Mouse (Mus musculus): Measurements from ENCODE around the gene Zfpm1. TPM values are rescaled to one million over a fixed set of nuclear protein-coding genes. Genes with fewer than 3 reads are reported as not detected.

The Zfpm1 gene
- polyA plus RNA-seq, 2 experiments = 2.1 to 10.4 TPM

DNA sequence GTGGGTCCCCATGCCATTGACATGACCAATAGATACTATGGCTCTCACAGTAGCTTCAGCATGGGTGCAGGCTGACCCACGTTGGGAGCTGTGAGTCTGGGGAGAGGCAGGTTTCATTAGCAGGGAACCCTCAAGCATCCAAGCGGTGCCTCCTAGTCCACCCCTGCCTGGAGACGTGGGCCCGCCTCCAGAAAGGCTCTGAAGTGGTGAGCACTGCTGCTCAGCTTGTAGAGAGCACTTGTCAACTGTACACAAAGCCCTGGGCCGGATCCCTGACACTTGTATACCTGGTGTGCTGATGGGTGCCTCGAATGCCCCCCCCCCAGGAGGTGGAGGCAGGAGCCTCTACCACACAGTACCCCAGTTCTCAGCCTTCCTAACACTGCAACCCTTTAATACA lies 21.5 kb downstream of the Zfpm1 start:
- Histone ChIP-seq H3K36me3 (ENCODE audit: control insufficient read depth, insufficient read depth, low read length) (peaks cover 2% of the 10 kb centered on the region; the same call in 1 of the 2 replicates), H3K9ac (ENCODE audit: low read depth, low read length, severe bottlenecking) (no peak overlapping the region), H3K27ac (replicated peaks; ENCODE audit: low read depth, low read length) (no peak overlapping the region), H3K4me2 (replicated peaks; ENCODE audit: low read depth, low read length, severe bottlenecking) (no peak overlapping the region), H3K4me1 (ENCODE audit: control insufficient read depth, insufficient read depth, low read length) (no peaks in the 10 kb centered on the region), H3K27me3 (ENCODE audit: control insufficient read depth, insufficient read depth, low read length) (no peaks in the 10 kb centered on the region), H3K9me3 (ENCODE audit: control insufficient read depth, low read length) (no peaks in the 10 kb centered on the region), H3K4me3 (replicated peaks; ENCODE audit: low read length) (no peak overlapping the region)
- DNase-seq (ENCODE audit: low spot score) (no peak), ATAC-seq (ENCODE audit: low FRiP score, low read depth) (no peak)
- no peak for TF ChIP-seq POLR2A (IDR thresholded peaks at IDR 0.05; ENCODE audit: borderline replicate concordance, extremely low read depth, insufficient read depth, insufficient read length)
- WGBS = 53% methylated on average over 6 of the region's 6 CpGs

DNA sequence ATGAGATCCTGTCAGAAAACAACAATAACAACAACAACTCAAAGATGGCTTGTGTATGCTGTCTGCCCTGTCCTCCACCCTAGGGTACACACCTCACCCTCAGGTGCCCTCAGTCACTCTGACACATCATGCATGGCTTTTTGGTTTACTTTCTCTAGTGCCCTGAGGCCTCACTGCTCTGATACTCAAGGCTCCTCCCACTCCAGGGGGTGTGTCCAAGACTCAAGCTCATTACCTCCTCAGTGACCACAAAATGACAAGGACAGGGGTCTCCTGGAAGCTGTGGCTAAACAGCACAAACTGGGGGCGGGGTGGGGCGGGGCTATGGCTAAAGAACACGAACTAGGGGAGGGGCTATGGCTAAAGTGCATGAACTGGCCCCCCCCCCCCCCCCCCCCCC lies 22.1 kb downstream of the Zfpm1 start:
- H3K4me3 ChIP-seq (replicated peaks; ENCODE audit: low read length) = no peak overlapping the region
- no peaks in the 10 kb centered on the region for H3K9me3 ChIP-seq (ENCODE audit: control insufficient read depth, low read length)
- no peak for TF ChIP-seq POLR2A (IDR thresholded peaks at IDR 0.05; ENCODE audit: borderline replicate concordance, extremely low read depth, insufficient read depth, insufficient read length)
- DNase-seq (ENCODE audit: low spot score) (no peak), ATAC-seq (ENCODE audit: low FRiP score, low read depth) (no peak)
- H3K27me3 ChIP-seq (ENCODE audit: control insufficient read depth, insufficient read depth, low read length) = no peaks in the 10 kb centered on the region
- no peak overlapping the region for H3K27ac ChIP-seq (replicated peaks; ENCODE audit: low read depth, low read length)
- no peak overlapping the region for H3K4me2 ChIP-seq (replicated peaks; ENCODE audit: low read depth, low read length, severe bottlenecking)
- WGBS = 28% methylated on average over 3 of the region's 3 CpGs
- peaks cover 2% of the 10 kb centered on the region; the same call in 1 of the 2 replicates for H3K36me3 ChIP-seq (ENCODE audit: control insufficient read depth, insufficient read depth, low read length)
- no peak overlapping the region for H3K9ac ChIP-seq (ENCODE audit: low read depth, low read length, severe bottlenecking)
- no peaks in the 10 kb centered on the region for H3K4me1 ChIP-seq (ENCODE audit: control insufficient read depth, insufficient read depth, low read length)

DNA sequence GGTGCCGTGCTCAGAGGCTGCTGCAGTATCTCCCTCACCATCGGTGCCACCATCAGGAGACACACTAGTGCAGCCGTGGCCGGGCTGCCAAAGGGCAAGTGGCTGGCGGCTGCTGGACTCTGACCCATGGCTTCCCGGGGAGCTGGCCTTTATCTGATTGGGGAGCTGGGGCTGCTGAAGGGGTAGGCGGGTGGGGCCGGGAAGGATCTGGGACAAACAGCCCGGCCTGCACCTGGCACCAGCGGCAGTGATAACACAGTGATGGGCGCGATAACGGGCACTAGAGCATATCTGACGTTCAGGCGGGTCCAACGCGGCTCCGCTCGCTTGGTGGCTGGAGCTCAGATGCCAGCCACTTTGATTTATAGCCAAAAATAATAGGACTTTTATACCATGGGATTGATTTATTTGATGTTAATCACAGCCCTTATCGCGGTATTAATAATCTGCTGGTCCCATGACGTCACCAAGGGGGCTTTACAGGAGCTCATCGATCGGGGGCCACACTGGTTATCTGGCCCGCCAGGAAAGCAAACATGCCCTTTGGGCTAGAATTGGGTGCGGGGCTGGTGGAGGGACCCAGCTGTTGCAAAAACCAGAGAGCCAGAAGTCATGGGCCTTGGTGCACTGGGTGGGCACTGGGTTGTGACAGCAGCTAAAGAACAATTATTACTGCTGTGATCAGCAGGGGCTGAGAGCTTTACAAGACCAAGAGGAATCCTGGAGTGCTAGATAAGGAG lies 24.9 kb downstream of the Zfpm1 start:
- no peaks in the 10 kb centered on the region for H3K9me3 ChIP-seq (ENCODE audit: control insufficient read depth, low read length)
- DNase-seq (ENCODE audit: low spot score) (no peak), ATAC-seq (ENCODE audit: low FRiP score, low read depth) (no peak)
- peaks cover 2% of the 10 kb centered on the region; the same call in 1 of the 2 replicates for H3K36me3 ChIP-seq (ENCODE audit: control insufficient read depth, insufficient read depth, low read length)
- no peaks in the 10 kb centered on the region for H3K27me3 ChIP-seq (ENCODE audit: control insufficient read depth, insufficient read depth, low read length)
- no peak overlapping the region for H3K27ac ChIP-seq (replicated peaks; ENCODE audit: low read depth, low read length)
- WGBS = 84% methylated on average over 26 of the region's 26 CpGs
- no peaks in the 10 kb centered on the region for H3K4me1 ChIP-seq (ENCODE audit: control insufficient read depth, insufficient read depth, low read length)
- H3K4me2 ChIP-seq (replicated peaks; ENCODE audit: low read depth, low read length, severe bottlenecking) = no peak overlapping the region
- no peak for TF ChIP-seq POLR2A (IDR thresholded peaks at IDR 0.05; ENCODE audit: borderline replicate concordance, extremely low read depth, insufficient read depth, insufficient read length)
- no peak overlapping the region for H3K9ac ChIP-seq (ENCODE audit: low read depth, low read length, severe bottlenecking)
- no peak overlapping the region for H3K4me3 ChIP-seq (replicated peaks; ENCODE audit: low read length)

DNA sequence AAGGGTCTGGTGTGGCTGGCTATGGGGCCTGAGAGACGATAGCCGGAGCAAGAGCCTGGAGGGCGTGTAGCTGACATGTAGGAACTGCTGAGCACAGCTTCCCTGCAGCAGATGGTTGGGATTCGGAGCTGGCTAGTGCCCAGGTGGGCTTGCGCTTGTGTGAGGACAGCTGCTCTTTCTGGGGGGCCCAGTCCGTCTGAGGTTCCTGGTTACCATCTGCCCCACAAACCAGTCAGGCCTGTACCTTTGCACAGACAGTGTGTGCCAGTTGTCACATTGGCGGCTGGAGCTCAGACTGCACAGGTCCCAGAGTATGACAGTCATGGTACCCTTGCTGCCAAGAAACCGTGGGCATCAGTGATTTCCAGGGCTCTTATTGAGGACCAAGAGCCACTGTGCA lies 25.9 kb downstream of the Zfpm1 start:
- 76% methylated on average over 8 of the region's 8 CpGs for WGBS
- H3K4me3 ChIP-seq (replicated peaks; ENCODE audit: low read length) = no peak overlapping the region
- no peak overlapping the region for H3K4me2 ChIP-seq (replicated peaks; ENCODE audit: low read depth, low read length, severe bottlenecking)
- no peak for ATAC-seq (ENCODE audit: low FRiP score, low read depth)
- TF ChIP-seq POLR2A (IDR thresholded peaks at IDR 0.05; ENCODE audit: borderline replicate concordance, extremely low read depth, insufficient read depth, insufficient read length) = no peak
- H3K27ac ChIP-seq (replicated peaks; ENCODE audit: low read depth, low read length) = no peak overlapping the region
- no peaks in the 10 kb centered on the region for H3K9me3 ChIP-seq (ENCODE audit: control insufficient read depth, low read length)
- peaks cover 2% of the 10 kb centered on the region; the same call in 1 of the 2 replicates for H3K36me3 ChIP-seq (ENCODE audit: control insufficient read depth, insufficient read depth, low read length)
- H3K4me1 ChIP-seq (ENCODE audit: control insufficient read depth, insufficient read depth, low read length) = no peaks in the 10 kb centered on the region
- H3K27me3 ChIP-seq (ENCODE audit: control insufficient read depth, insufficient read depth, low read length) = no peaks in the 10 kb centered on the region
- DNase-seq (ENCODE audit: low spot score) = no peak
- H3K9ac ChIP-seq (ENCODE audit: low read depth, low read length, severe bottlenecking) = no peak overlapping the region

DNA sequence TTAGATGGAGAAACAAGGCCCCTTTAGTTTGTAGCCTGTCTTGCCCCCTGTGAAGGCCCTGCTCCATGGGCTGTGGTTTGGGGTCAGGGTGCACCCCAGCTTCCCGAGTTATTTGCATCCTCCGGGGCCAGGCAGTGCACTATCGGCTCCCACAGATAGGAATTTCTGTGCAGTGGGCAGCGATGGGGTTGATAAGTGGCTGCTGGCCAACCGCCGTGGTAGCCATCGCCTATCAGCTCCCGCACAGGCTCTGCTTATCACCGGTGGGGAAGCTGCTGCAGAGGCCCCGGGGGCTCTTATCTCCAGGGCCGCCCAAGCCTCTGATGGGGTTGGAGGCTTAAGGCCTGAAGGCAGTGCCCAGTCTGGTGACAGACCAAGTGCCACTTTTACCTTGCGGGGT lies 27.3 kb downstream of the Zfpm1 start:
- Histone ChIP-seq H3K4me1 (ENCODE audit: control insufficient read depth, insufficient read depth, low read length) (no peaks in the 10 kb centered on the region), H3K36me3 (ENCODE audit: control insufficient read depth, insufficient read depth, low read length) (peaks cover 2% of the 10 kb centered on the region; the same call in 1 of the 2 replicates), H3K4me3 (replicated peaks; ENCODE audit: low read length) (no peak overlapping the region), H3K27me3 (ENCODE audit: control insufficient read depth, insufficient read depth, low read length) (no peaks in the 10 kb centered on the region), H3K4me2 (replicated peaks; ENCODE audit: low read depth, low read length, severe bottlenecking) (no peak overlapping the region), H3K9me3 (ENCODE audit: control insufficient read depth, low read length) (no peaks in the 10 kb centered on the region), H3K9ac (ENCODE audit: low read depth, low read length, severe bottlenecking) (no peak overlapping the region), H3K27ac (replicated peaks; ENCODE audit: low read depth, low read length) (no peak overlapping the region)
- ATAC-seq (ENCODE audit: low FRiP score, low read depth) (no peak), DNase-seq (ENCODE audit: low spot score) (no peak)
- WGBS = 85% methylated on average over 12 of the region's 12 CpGs
- TF ChIP-seq POLR2A (IDR thresholded peaks at IDR 0.05; ENCODE audit: borderline replicate concordance, extremely low read depth, insufficient read depth, insufficient read length) = no peak

Data from limb, embryonic 14.5 days (tissue).